Mouse (Mus musculus) neural tube, embryonic 10.5 days (tissue): ENCODE results near the gene Sidt1.

ENCODE experiments used
- DNase-seq: peaks from one replicate; pipeline ENCODE4 v3.0.0-alpha.2; 2017; ENCODE audit warnings: low spot score; ENCODE audit errors: extremely low spot score

Sidt1 gene

DNA sequence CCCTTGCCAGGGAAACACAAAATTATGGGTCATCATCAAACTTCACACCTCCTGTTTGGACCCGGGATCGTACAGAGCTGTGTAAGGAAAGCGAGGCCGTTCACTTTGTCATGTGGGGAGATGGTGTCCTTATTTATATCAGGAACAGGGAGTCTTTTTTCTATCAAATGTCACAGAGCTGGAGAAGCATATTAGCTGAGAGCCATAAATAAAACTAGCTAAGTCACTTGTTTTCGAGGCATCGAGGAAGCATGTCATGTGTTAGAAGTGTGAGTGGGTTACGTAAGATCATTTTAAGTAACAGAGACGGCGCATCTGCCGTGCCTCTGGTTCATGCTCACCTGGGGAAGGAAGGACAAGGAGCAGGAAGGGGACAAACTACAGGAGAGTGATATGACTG is 83.0 kb downstream of the Sidt1 start:
- DNase-seq: no peak

DNA sequence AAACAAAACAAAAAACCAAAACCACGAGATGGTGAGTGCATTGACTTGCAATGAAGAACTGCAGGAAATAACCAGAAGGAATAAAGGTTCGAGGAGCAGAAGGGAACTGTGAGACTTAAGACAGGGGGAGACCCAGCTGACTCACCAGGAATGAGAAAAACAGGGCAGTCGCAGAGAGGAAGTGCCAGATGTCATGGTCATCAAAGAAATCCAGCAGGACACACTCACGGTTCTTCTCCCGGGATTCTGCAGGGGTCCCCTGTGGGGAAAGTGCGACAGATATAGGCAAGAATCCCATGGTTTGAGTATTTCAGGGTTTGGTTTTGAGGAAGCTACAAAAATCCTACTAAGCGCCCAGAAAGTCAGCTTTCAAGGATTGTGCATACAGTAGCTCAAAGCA is 89.7 kb downstream of the Sidt1 start:
- DNase-seq: no peak

GRCm38 (mm10) chr16:44242633-44243032 is 90.4 kb downstream of the Sidt1 start:
- peak; percentile 75 for DNase-seq

GRCm38 (mm10) chr16:44240406-44240805 is 92.6 kb downstream of the Sidt1 start:
- no peak for DNase-seq

GRCm38 (mm10) chr16:44238835-44239263 is 94.1 kb downstream of the Sidt1 start:
- DNase-seq: no peak

DNA sequence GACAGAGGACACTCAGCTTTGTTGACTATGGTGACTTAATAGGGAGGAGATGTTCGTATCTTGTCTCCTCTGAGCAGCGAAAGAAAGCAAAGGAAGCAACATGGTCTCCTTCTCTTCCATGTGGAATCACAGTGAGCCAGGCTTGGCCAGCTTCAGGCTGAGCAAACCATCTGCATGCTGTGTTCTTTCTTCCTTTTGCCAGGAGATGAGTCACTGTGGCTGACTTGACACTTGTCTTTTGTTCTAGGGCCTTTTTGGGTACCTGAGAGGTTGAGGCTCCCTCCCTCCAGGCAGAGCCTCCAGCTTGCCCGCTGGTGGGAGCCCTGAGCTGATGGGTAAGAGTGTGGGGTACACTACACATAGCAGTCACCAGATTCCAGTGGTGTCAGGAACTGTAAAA is 95.2 kb downstream of the Sidt1 start:
- DNase-seq: no peak

- DNase-seq: no peak
Observed at GRCm38 (mm10) chr16:44233019-44233418, 100.0 kb downstream of the Sidt1 start.

DNA sequence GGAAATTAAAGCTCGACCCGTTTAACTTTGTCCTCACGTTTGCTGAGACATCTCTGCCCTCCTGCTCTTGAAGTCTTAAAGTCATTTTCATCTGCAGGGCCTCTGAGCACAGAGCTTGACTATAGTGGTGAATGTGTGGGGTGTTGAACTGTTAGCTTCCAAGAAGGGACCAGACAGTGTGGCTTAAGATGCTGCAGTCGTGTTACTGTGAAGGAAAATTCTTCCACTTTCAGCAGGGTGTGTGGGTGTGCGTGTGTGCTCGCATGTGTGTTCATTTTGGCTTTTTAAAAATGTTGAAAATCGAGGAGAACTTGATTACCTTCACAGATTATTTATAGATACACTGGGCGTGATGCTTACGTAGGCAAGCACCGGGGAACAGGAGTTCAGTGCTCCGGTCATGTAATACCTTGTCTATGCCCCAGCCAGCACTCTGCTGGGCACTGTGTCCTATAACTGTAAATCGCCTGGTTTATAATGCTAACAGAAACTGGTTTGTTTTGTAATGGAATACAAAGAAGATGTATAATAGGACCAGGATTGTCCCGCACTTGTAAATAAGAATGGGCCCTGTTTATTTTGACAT is 106.2 kb downstream of the Sidt1 start:
- no peak for DNase-seq

GRCm38 (mm10) chr16:44221463-44221862 is 111.5 kb downstream of the Sidt1 start:
- no peak for DNase-seq

DNA sequence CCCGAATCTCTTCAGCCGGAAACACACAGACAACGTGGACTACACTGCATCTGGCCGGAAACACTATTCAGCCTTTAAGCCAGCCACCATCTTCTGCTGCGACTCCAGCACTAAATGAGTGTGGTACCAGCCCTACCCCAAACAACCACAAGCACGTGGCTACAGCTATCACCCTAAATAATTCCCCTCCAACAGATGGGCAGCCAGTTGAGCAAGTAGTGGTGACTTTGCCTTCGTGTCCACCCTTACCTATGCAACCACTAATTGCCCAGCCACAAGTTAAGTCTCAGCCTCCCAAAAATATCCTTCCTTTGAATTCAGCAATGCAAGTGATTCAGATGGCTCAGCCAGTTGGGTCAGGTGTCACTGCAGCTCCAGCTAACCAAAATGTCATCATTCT is 116.6 kb downstream of the Sidt1 start:
- no peak for DNase-seq

DNA sequence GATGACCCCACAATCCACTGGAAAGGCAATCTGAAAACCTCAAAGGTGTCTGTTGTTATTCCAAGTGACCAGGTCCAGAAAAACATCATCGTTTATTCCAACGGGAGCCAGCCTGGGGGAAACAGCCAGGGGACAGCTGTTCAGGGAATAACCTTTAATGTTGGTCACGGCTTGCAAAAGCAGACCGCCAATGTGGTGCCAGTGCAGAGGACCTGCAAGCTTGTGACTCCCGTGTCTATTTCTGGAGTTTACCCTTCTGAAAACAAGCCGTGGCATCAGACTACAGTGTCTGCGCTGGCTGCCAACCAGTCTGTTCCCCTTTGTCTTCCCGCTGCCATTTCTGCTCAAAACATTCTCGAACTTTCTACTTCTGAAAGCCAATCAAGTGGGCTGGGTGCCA is 117.5 kb downstream of the Sidt1 start:
- DNase-seq: no peak

GRCm38 (mm10) chr16:44212703-44213102 is 120.3 kb downstream of the Sidt1 start:
- no peak for DNase-seq

- no peak for DNase-seq
Observed at GRCm38 (mm10) chr16:44211054-44211414, 122.0 kb downstream of the Sidt1 start.

GRCm38 (mm10) chr16:44210156-44211053 is 122.6 kb downstream of the Sidt1 start:
- no peak for DNase-seq

DNA sequence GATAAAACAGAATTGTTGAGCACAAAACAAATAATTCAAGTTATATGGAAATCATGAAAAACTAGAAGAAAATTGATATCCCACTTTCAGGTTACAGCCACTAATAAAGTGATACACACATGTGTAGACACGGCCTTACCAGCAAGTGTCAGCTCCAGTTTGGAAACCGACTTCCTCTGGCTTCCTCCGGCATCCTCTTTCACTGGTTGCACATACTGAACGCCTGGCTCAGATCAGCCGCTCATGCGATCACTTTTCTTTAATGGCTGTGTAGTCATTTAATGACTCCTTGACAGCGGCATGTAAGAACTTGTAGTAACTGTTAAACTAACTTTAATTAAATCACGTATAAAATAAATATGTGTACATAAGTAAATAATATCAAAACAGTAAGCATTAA is 127.0 kb downstream of the Sidt1 start:
- no peak for DNase-seq

- no peak for DNase-seq
Observed at GRCm38 (mm10) chr16:44204331-44204730, 128.7 kb downstream of the Sidt1 start.

DNA sequence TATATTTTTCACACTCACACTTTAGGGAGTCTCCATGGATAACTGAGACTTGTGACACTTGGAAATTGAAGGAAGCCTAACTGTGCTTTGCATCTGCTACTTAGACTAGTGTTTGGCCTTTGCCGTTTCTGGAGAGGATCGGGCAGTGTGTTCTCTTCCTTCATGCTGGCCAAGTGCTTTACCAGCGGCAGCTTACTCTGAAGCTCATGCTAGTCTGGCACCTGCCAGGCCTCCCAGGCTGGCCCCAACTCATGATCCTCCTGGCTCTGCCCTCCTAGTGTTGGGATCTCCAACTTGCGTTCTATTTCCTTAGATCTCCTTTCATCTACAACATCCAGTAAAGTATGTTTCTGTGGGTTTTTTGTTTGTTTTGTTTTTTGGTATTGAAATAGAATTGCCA is 132.8 kb downstream of the Sidt1 start:
- DNase-seq: no peak

DNA sequence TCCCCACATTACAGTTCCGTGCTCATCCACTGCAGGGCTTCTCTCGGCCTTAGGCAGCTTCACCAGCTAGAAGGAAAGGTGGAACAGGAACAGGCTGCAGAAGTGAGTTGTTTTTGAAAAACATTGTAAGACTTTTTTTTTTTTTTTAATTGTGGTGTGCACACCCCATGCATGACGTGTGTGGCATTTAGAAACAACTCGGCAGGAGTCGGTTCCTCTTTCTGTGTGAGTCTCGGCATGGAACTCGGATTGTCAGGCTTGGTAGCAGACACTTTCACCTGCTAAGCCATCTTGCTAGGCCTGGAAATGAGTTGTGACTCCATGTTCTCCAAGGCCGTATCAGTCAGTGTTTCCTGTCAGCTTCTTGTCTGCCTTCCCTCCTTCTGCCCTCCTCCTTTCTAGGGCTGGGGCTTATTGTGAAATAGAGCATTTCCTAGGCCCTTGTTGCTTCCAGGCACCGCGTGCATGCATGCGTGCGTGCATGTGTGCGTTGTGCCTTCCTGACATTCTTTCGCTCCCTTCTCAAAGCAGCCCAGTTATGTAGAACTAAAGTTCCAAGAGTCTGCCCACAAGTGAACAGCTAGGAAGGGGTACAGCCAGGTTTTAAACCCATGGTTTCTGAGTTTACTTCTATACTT is 133.8 kb downstream of the Sidt1 start:
- DNase-seq: no peak

- DNase-seq: no peak
Observed at GRCm38 (mm10) chr16:44190968-44191367, 142.0 kb downstream of the Sidt1 start.
